Mouse (Mus musculus): ENCODE results near the gene Klf12. TPM values are rescaled to one million over a fixed set of nuclear protein-coding genes. Genes with fewer than 3 reads are reported as not detected.
A peak's percentile ranks its signal among the peaks of the same experiment; 100 is the strongest.

The Klf12 gene
- 33.8 and 36.3 TPM in 2 replicates for polyA plus RNA-seq (2016; fragmentation: Nextera tagmentation; extraction: Ambion mirVana)

DNA sequence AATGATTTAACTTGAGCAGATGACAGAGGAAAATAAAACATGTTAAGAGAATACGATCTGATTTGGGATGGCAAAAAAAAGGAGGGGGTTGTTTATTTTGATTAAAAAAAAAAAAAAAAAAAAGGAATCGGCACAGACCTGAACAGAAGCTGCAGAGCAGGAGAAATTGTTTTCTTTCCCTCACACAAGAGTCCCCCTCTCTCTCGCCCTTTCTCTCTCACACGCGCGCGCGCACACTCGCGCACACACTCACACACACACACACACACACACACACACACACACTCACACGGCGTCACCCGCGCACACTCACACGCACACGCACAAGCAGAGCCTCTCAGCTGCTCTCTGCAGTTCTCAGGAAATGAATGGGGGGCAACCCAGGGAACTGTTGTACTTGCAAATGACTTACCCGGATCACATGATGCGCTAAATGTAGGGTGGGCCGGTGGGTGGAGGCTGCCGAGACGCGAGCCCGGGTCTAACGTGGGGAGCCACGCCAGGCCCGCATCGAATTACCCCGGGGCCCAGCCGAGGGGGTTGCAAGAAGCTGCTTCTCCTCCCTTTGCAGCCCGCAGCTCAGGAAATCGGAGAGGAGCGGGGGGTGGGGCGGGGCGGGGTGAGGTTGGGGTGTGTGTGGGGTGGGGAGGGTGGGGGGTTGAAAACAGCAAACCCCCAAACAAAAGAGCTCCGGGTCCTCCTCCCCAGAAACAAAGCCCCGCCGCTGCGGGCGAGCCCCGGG lies at the start of gene Klf12:
Gene Klf12 (minus strand): TSS at position 561 of the 742 bp plus-strand sequence.
- peaks cover 11% of the 10 kb centered on the region for H3K4me1 ChIP-seq

DNA sequence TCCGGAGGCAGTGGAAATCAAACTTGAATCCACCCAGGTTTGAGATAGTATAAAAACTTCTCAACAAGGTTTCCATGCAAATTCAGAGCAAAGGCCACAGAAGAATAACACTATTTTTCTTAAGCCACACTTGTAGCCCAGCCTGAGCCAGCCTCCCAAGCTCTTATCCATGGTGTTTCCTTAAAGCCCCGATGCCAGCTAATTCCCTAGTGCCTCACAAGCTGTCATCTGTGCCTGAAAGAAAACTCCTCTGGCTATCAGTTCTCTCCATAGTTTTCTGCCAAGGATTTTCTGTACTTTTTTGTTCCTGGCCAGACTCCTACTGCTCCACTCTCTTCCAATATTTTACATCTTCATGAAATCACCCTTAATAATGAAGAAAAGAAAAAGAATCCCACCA lies 48.9 kb upstream of the Klf12 start:
- no peak overlapping the region for H3K27ac ChIP-seq
- no peak overlapping the region for H3K4me3 ChIP-seq
- WGBS: 79% methylated on average over 2 of the region's 2 CpGs
- ATAC-seq (ENCODE audit: insufficient number of reproducible peaks, insufficient read depth, low FRiP score, low TSS enrichment): no peak
- no peak overlapping the region for H3K4me2 ChIP-seq (replicated peaks)
- H3K9ac ChIP-seq: no peak overlapping the region
- no peaks in the 10 kb centered on the region for H3K36me3 ChIP-seq
- H3K27me3 ChIP-seq: no peaks in the 10 kb centered on the region
- no peaks in the 10 kb centered on the region for H3K4me1 ChIP-seq
- H3K9me3 ChIP-seq: no peaks in the 10 kb centered on the region

More for the DNA sequence above, at the start of gene Klf12:
- Histone ChIP-seq H3K4me2 (replicated peaks) (peak within 1 kb of the TSS; percentile 83), H3K9me3 (peaks cover 7% of the 10 kb centered on the region; the same call in 1 of the 2 replicates), H3K36me3 (no peaks in the 10 kb centered on the region), H3K27ac (peak within 1 kb of the TSS; percentile 95), H3K4me3 (peak within 1 kb of the TSS; percentile 65), H3K9ac (peak within 1 kb of the TSS; percentile 69), H3K27me3 (no peaks in the 10 kb centered on the region)
- under 1% methylated on average over 25 of the region's 40 CpGs for WGBS
- ATAC-seq (ENCODE audit: insufficient number of reproducible peaks, insufficient read depth, low FRiP score, low TSS enrichment): peak; percentile 89

DNA sequence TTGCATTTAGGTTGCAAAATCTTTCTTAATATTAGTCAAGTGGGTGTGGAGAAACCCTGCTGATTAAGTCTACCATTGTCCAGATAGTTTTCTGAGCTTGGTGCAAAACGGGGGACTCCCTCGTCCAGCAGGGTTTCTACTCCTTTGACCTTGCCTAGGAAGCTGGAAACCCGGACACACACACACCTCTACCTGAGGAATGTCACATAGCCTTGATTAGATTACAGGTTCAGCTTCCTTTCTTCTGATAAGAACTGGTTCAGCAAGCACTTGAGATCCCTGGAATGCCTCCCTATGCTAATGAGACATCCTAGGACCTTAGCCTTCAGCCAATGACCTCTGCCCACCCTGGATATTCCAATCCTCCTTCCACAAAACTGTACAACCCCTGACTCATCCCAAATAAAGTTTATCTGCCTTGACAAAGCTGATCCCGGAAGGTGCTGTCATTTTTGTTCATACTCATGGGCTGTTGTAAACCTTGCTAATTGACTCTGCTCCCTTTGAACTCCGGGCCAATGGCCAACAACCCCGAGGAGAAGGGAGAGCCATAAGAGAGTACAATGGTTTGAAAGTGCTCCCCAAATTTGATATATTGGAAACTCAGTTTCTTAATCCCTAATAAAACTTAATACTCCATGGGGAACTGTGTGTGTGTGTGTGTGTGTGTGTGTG lies 44.3 kb upstream of the Klf12 start:
- Histone ChIP-seq H3K4me3 (no peak overlapping the region), H3K4me2 (replicated peaks) (no peak overlapping the region), H3K36me3 (no peaks in the 10 kb centered on the region), H3K27me3 (no peaks in the 10 kb centered on the region), H3K9me3 (no peaks in the 10 kb centered on the region), H3K27ac (no peak overlapping the region), H3K9ac (no peak overlapping the region), H3K4me1 (no peaks in the 10 kb centered on the region)
- WGBS: 67% methylated on average over 6 of the region's 6 CpGs
- no peak for ATAC-seq (ENCODE audit: insufficient number of reproducible peaks, insufficient read depth, low FRiP score, low TSS enrichment)

DNA sequence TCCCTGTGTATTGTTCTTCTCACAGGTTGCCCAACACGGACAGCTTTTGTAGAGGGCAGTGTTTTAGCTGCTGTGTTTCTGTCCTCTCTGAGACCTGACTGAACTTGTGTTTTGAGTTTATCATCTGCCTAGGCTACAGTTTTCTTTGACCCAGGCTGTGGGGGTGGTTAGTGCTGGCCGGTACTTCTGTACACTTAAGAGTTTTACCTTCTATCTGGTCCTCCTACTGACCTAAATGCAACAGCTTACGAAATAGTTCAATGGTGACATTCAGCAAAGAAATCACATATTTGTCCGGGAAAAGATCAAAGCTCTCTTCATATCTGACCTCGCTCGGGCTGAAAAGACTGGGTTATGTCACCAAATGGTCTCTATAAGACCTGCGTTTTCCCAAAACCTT lies 39.8 kb upstream of the Klf12 start:
- Histone ChIP-seq H3K27me3 (no peaks in the 10 kb centered on the region), H3K4me1 (no peaks in the 10 kb centered on the region), H3K27ac (no peak overlapping the region), H3K4me2 (replicated peaks) (no peak overlapping the region), H3K9ac (no peak overlapping the region), H3K9me3 (0 out of 2 replicates have a peak, but pooled peaks cover 4% of the 10 kb centered on the region), H3K4me3 (no peak overlapping the region), H3K36me3 (no peaks in the 10 kb centered on the region)
- WGBS: 51% methylated on average over 7 of the region's 7 CpGs
- no peak for ATAC-seq (ENCODE audit: insufficient number of reproducible peaks, insufficient read depth, low FRiP score, low TSS enrichment)

GRCm38 (mm10) chr14:100322012-100322411 lies 37.5 kb upstream of the Klf12 start:
- 96% methylated on average over 6 of the region's 6 CpGs for WGBS

GRCm38 (mm10) chr14:100316780-100317179 lies 32.3 kb upstream of the Klf12 start:
- Histone ChIP-seq H3K4me1 (no peaks in the 10 kb centered on the region), H3K9me3 (no peaks in the 10 kb centered on the region), H3K9ac (no peak overlapping the region), H3K4me2 (replicated peaks) (no peak overlapping the region), H3K4me3 (no peak overlapping the region), H3K36me3 (no peaks in the 10 kb centered on the region), H3K27me3 (no peaks in the 10 kb centered on the region), H3K27ac (no peak overlapping the region)
- ATAC-seq (ENCODE audit: insufficient number of reproducible peaks, insufficient read depth, low FRiP score, low TSS enrichment): no peak
- WGBS: 85% methylated on average over 4 of the region's 4 CpGs

More at GRCm38 (mm10) chr14:100322012-100322411, 37.5 kb upstream of the Klf12 start:
- H3K27me3 ChIP-seq: no peaks in the 10 kb centered on the region
- no peak for ATAC-seq (ENCODE audit: insufficient number of reproducible peaks, insufficient read depth, low FRiP score, low TSS enrichment)
- no peaks in the 10 kb centered on the region for H3K4me1 ChIP-seq
- H3K36me3 ChIP-seq: no peaks in the 10 kb centered on the region
- H3K9me3 ChIP-seq: 0 out of 2 replicates have a peak, but pooled peaks cover 4% of the 10 kb centered on the region
- H3K27ac ChIP-seq: no peak overlapping the region
- H3K4me2 ChIP-seq (replicated peaks): no peak overlapping the region
- no peak overlapping the region for H3K9ac ChIP-seq
- no peak overlapping the region for H3K4me3 ChIP-seq

DNA sequence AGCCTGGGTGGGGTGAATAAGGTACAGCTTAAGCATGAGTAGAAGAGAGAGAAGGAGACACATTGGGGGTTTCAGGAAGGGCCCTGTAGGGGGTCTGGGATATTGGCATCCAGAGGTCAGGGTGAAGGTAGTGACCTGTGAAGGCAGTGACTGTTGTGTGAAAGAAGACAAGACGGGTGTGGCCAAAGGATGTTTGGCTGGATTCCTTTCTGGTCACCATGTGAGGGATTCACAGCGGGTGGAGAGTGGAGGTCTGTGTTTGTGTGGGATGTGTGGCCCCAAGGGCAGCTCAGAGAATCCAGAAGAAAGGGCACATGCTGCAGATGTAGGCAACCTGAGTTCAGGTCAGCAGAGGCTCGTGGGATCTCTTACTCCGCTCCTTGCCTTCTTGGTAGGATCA lies 29.6 kb upstream of the Klf12 start:
- no peaks in the 10 kb centered on the region for H3K9me3 ChIP-seq
- no peak overlapping the region for H3K4me3 ChIP-seq
- no peaks in the 10 kb centered on the region for H3K27me3 ChIP-seq
- no peak overlapping the region for H3K9ac ChIP-seq
- ATAC-seq (ENCODE audit: insufficient number of reproducible peaks, insufficient read depth, low FRiP score, low TSS enrichment): no peak
- H3K4me1 ChIP-seq: no peaks in the 10 kb centered on the region
- H3K27ac ChIP-seq: no peak overlapping the region
- no peak overlapping the region for H3K4me2 ChIP-seq (replicated peaks)
- 67% methylated on average over 4 of the region's 4 CpGs for WGBS
- no peaks in the 10 kb centered on the region for H3K36me3 ChIP-seq

DNA sequence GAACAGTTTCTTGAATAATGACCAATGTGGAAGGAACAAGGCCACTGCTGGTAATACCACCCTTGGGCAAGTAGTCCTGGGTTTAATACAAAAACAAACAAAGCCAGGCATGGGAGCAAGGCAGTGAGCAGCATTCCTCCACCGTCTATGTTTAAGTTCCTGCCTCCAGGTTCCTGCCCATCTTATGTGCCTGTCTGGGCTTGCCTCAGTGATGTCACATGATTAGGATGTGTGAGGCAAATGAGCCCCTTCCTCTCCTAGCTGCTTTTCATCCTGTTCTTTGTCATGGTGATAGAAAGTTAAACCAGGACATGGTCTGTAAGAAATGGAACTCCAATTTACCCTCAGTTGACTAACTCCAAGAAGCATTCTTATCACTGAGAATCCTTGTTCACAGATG lies 16.4 kb upstream of the Klf12 start:
- ATAC-seq (ENCODE audit: insufficient number of reproducible peaks, insufficient read depth, low FRiP score, low TSS enrichment): no peak
- 63% methylated on average over 1 of the region's 1 CpGs for WGBS
- H3K4me2 ChIP-seq (replicated peaks): no peak overlapping the region
- H3K27ac ChIP-seq: no peak overlapping the region
- H3K36me3 ChIP-seq: no peaks in the 10 kb centered on the region
- H3K27me3 ChIP-seq: no peaks in the 10 kb centered on the region
- H3K9ac ChIP-seq: no peak overlapping the region
- no peak overlapping the region for H3K4me3 ChIP-seq
- 0 out of 2 replicates have a peak, but pooled peaks cover 4% of the 10 kb centered on the region for H3K4me1 ChIP-seq
- H3K9me3 ChIP-seq: no peaks in the 10 kb centered on the region

DNA sequence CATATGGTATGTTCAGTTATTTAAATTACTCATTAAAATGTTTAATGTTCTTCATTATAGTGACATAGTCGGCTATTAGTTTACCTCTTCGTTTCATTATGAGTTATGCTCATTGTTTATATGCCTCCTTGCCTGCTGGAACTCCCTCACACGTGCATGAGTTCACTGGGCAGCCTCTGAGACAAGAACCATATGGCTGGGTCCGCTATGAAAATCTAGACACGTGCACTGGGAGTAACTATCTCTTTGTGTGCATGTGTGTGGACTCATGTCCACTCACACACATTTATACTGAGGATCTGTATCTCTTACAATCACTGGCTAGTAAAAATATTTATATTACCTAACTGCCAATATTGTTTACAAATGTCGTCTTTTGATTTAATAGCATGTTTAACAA lies 14.4 kb upstream of the Klf12 start:
- ATAC-seq (ENCODE audit: insufficient number of reproducible peaks, insufficient read depth, low FRiP score, low TSS enrichment): no peak
- 41% methylated on average over 6 of the region's 6 CpGs for WGBS
- Histone ChIP-seq H3K4me1 (0 out of 2 replicates have a peak, but pooled peaks cover 4% of the 10 kb centered on the region), H3K27ac (no peak overlapping the region), H3K27me3 (no peaks in the 10 kb centered on the region), H3K4me2 (replicated peaks) (no peak overlapping the region), H3K4me3 (no peak overlapping the region), H3K36me3 (no peaks in the 10 kb centered on the region), H3K9me3 (no peaks in the 10 kb centered on the region), H3K9ac (no peak overlapping the region)

- peak overlapping the region; percentile 95 for H3K27ac ChIP-seq
- ATAC-seq (ENCODE audit: insufficient number of reproducible peaks, insufficient read depth, low FRiP score, low TSS enrichment): no peak
- H3K9me3 ChIP-seq: no peaks in the 10 kb centered on the region
- peaks cover 10% of the 10 kb centered on the region for H3K4me1 ChIP-seq
- peak overlapping the region; percentile 83 for H3K4me2 ChIP-seq (replicated peaks)
- peak overlapping the region; percentile 69 for H3K9ac ChIP-seq
- H3K4me3 ChIP-seq: peak overlapping the region; percentile 65
- 7% methylated on average over 19 of the region's 19 CpGs for WGBS
- H3K27me3 ChIP-seq: no peaks in the 10 kb centered on the region
- H3K36me3 ChIP-seq: no peaks in the 10 kb centered on the region
These were observed 2.2 kb upstream of the Klf12 start for GRCm38 (mm10) chr14:100286586-100287241.

DNA sequence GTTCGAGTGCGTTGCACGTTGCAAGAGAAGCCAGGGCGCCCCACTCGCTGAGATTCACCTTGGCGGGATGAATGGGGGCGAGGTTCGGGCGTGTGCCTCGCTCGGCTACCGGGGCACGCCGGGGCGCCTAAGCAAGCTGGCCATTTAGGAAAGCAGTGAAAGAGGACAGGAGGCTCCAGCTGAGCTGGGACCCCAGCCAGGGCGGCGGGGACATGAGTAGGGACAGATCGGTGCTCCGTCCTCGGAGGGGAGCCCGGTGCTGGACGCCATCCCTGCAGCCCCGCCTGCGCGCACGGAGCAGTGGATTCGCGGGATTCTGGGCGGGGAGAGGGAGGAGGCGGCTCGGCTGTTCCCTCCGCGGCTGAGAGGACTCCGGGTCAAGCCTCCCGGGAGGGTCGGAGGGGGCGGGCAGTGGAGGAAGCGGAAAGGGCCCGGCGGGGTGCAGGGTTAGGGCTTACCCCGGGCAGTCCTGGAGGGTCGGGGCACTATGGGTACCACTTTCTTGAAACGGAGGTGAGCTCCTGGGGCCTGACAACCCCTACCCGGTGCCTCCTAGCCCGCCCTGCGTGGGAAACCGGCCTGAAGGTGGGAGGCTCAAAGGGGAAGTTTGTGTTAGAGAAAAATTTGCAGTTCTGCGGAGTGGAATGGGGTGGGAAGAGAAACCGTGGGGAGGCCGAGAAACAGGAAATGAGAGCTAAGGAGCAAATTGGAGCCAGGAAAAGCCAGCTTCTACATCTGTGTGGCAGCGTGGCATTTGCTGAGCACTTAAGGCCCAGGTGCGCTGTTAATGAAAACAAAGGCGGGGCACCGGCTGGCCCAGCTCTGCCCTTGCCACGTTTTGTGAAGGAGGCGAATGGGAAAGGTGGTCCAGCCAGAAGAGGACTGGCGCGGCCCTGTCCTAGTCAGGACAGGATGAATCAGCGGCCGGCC lies 1.4 kb upstream of the Klf12 start:
- Histone ChIP-seq H3K27me3 (no peaks in the 10 kb centered on the region), H3K4me1 (peaks cover 11% of the 10 kb centered on the region), H3K9me3 (no peaks in the 10 kb centered on the region), H3K36me3 (no peaks in the 10 kb centered on the region), H3K4me2 (replicated peaks) (peak overlapping the region; percentile 83), H3K4me3 (peak overlapping the region; percentile 65), H3K9ac (peak overlapping the region; percentile 69), H3K27ac (peak overlapping the region; percentile 95)
- peak; percentile 45 for ATAC-seq (ENCODE audit: insufficient number of reproducible peaks, insufficient read depth, low FRiP score, low TSS enrichment)
- WGBS: under 1% methylated on average over 60 of the region's 60 CpGs
